Mouse (Mus musculus) intestine, embryonic 14.5 days (tissue): ENCODE data around the gene Alkbh1. TPM values are rescaled to one million over a fixed set of nuclear protein-coding genes. Genes with fewer than 3 reads are reported as not detected.
A peak's percentile ranks its signal among the peaks of the same experiment; 100 is the strongest.

ENCODE experiments used
- ATAC-seq: fragments of 200-750 bp; cut with Nextera tagmentation; replicated peaks from 2 replicates; pipeline ENCODE4 v1.8.0; 2017; ENCODE audit warnings: low read depth, moderate number of reproducible peaks, moderate TSS enrichment, moderate library complexity; ENCODE audit not compliant: low FRiP score, low TSS enrichment
- DNase-seq: peaks from one replicate; pipeline ENCODE4 v3.0.0-alpha.2; 2018; ENCODE audit warnings: low spot score
- H3K27ac ChIP-seq: fragments of 300-500 bp; sonication (generic); 2 replicates; pipeline ENCODE4 v1.5.1; 2014; ENCODE audit warnings: low read depth, mild to moderate bottlenecking, control low read depth
- H3K27me3 ChIP-seq: fragments of 300-500 bp; sonication (generic); replicated peaks from 2 replicates; pipeline ENCODE4 v1.6.1; 2014; ENCODE audit warnings: low read length, control low read depth; ENCODE audit not compliant: control insufficient read depth, insufficient read depth
- H3K36me3 ChIP-seq: fragments of 300-500 bp; sonication (generic); 2 replicates; pipeline ENCODE4 v1.6.1; 2014; ENCODE audit warnings: low read length, control low read depth; ENCODE audit not compliant: control insufficient read depth, insufficient read depth
- H3K4me1 ChIP-seq: fragments of 300-500 bp; sonication (generic); replicated peaks from 2 replicates; pipeline ENCODE4 v1.6.1; 2014; ENCODE audit warnings: low read length, control low read depth, mixed read lengths; ENCODE audit not compliant: control insufficient read depth, insufficient read depth
- H3K4me2 ChIP-seq: fragments of 300-500 bp; sonication (generic); 2 replicates; pipeline ENCODE4 v1.6.1; 2014; ENCODE audit warnings: low read length
- H3K4me3 ChIP-seq: fragments of 300-500 bp; sonication (generic); 2 replicates; pipeline ENCODE4 v1.5.1; 2014; ENCODE audit warnings: low read depth, low read length, control low read depth, mixed read lengths
- H3K9ac ChIP-seq: fragments of 300-500 bp; sonication (generic); 2 replicates; pipeline ENCODE4 v1.6.1; 2014; ENCODE audit warnings: mild to moderate bottlenecking, low read length
- H3K9me3 ChIP-seq: fragments of 300-500 bp; sonication (generic); 2 replicates; pipeline ENCODE4 v1.6.1; 2016; ENCODE audit warnings: low read length, control low read depth; ENCODE audit not compliant: control insufficient read depth
- WGBS: fragments of 180-500 bp; shearing (Covaris S2); extraction: QIAGEN DNeasy Blood & Tissue Kit; methylation state at CpG from one replicate; pipeline ENCODE4 v1.1.7; 2014; 5-methylcytosine and 5-hydroxymethylcytosine counted together
- polyA plus RNA-seq: library from polyadenylated mRNA; unstranded; fragments of >200 nt; fragmentation: Nextera tagmentation; extraction: Ambion mirVana; gene quantifications from 2 replicates; pipeline ENCODE4 v1.2.1, GENCODE M21; 2014

The Alkbh1 gene
- polyA plus RNA-seq, 1 experiment from 2014 or later = 58.0 TPM

- ATAC-seq (no peak), DNase-seq (no peak)
- Histone ChIP-seq H3K4me2 (no peak overlapping the region), H3K27ac (no peak overlapping the region), H3K36me3 (no peaks in the 10 kb centered on the region), H3K4me3 (no peak overlapping the region), H3K4me1 (no peaks in the 10 kb centered on the region), H3K9ac (no peak overlapping the region), H3K9me3 (no peaks in the 10 kb centered on the region), H3K27me3 (no peaks in the 10 kb centered on the region)
- 83% methylated on average over 6 of the region's 6 CpGs for WGBS
These were observed 49.5 kb downstream of the Alkbh1 start for GRCm38 (mm10) chr12:87394316-87394715.

GRCm38 (mm10) chr12:87393447-87394145 lies 50.2 kb downstream of the Alkbh1 start:
- Histone ChIP-seq H3K27ac (no peak overlapping the region), H3K4me2 (no peak overlapping the region), H3K4me1 (no peaks in the 10 kb centered on the region), H3K9ac (no peak overlapping the region), H3K9me3 (no peaks in the 10 kb centered on the region), H3K27me3 (no peaks in the 10 kb centered on the region), H3K4me3 (no peak overlapping the region), H3K36me3 (no peaks in the 10 kb centered on the region)
- ATAC-seq (no peak), DNase-seq (no peak)
- WGBS = 74% methylated on average over 4 of the region's 4 CpGs

- DNase-seq = no peak
- Histone ChIP-seq H3K4me3 (no peak overlapping the region), H3K9ac (no peak overlapping the region), H3K4me2 (no peak overlapping the region), H3K36me3 (no peaks in the 10 kb centered on the region), H3K27me3 (no peaks in the 10 kb centered on the region), H3K4me1 (peaks cover 6% of the 10 kb centered on the region), H3K27ac (no peak overlapping the region), H3K9me3 (no peaks in the 10 kb centered on the region)
- no peak for ATAC-seq
These were observed 52.5 kb downstream of the Alkbh1 start for GRCm38 (mm10) chr12:87391355-87391754.

- Histone ChIP-seq H3K4me1 (peaks cover 6% of the 10 kb centered on the region), H3K9me3 (no peaks in the 10 kb centered on the region), H3K27ac (peak overlapping the region; percentile 5; the same call in 1 of the 2 replicates), H3K27me3 (no peaks in the 10 kb centered on the region), H3K4me2 (peak overlapping the region; percentile 94), H3K36me3 (no peaks in the 10 kb centered on the region), H3K4me3 (0 out of 2 replicates have a peak overlapping the region, but pooled peaks have one; percentile 98), H3K9ac (no peak overlapping the region)
- no peak for ATAC-seq
- 65% methylated on average over 3 of the region's 3 CpGs for WGBS
- DNase-seq = no peak
These were observed 54.6 kb downstream of the Alkbh1 start for GRCm38 (mm10) chr12:87389231-87389630.

GRCm38 (mm10) chr12:87388122-87388774 lies 55.6 kb downstream of the Alkbh1 start, which contains the start of gene Sptlc2:
Gene Sptlc2 (minus strand): TSS chr12:87388355.
- Histone ChIP-seq H3K9me3 (no peaks in the 10 kb centered on the region), H3K36me3 (no peaks in the 10 kb centered on the region), H3K27me3 (no peaks in the 10 kb centered on the region), H3K4me1 (peaks cover 6% of the 10 kb centered on the region), H3K4me3 (peak within 1 kb of the TSS; percentile 98), H3K9ac (peak within 1 kb of the TSS; percentile 88), H3K27ac (peak within 1 kb of the TSS; percentile 82), H3K4me2 (peak within 1 kb of the TSS; percentile 94)
- peak; percentile 98 for DNase-seq
- ATAC-seq = peak; percentile 99
- 2% methylated on average over 45 of the region's 45 CpGs for WGBS

- no peaks in the 10 kb centered on the region for H3K36me3 ChIP-seq
- peak; percentile 76 for DNase-seq
- H3K4me1 ChIP-seq = peaks cover 6% of the 10 kb centered on the region
- under 1% methylated on average over 52 of the region's 65 CpGs for WGBS
- no peaks in the 10 kb centered on the region for H3K9me3 ChIP-seq
- H3K9ac ChIP-seq = peak overlapping the region; percentile 88
- ATAC-seq = peak; percentile 65
- H3K27ac ChIP-seq = peak overlapping the region; percentile 82
- no peaks in the 10 kb centered on the region for H3K27me3 ChIP-seq
- H3K4me2 ChIP-seq = peak overlapping the region; percentile 94
- peak overlapping the region; percentile 98 for H3K4me3 ChIP-seq
These were observed 56.4 kb downstream of the Alkbh1 start for GRCm38 (mm10) chr12:87387171-87388121.

GRCm38 (mm10) chr12:87385051-87385450 lies 58.8 kb downstream of the Alkbh1 start:
- 83% methylated on average over 3 of the region's 3 CpGs for WGBS
- no peak overlapping the region for H3K27ac ChIP-seq
- H3K36me3 ChIP-seq = no peaks in the 10 kb centered on the region
- H3K4me3 ChIP-seq = no peak overlapping the region
- no peaks in the 10 kb centered on the region for H3K27me3 ChIP-seq
- H3K4me2 ChIP-seq = no peak overlapping the region
- ATAC-seq = no peak
- no peaks in the 10 kb centered on the region for H3K9me3 ChIP-seq
- no peak for DNase-seq
- no peak overlapping the region for H3K9ac ChIP-seq
- peaks cover 6% of the 10 kb centered on the region for H3K4me1 ChIP-seq

- no peak overlapping the region for H3K4me2 ChIP-seq
- H3K27me3 ChIP-seq = no peaks in the 10 kb centered on the region
- 43% methylated on average over 2 of the region's 2 CpGs for WGBS
- ATAC-seq (no peak), DNase-seq (no peak)
- no peak overlapping the region for H3K9ac ChIP-seq
- no peak overlapping the region for H3K4me3 ChIP-seq
- no peaks in the 10 kb centered on the region for H3K4me1 ChIP-seq
- H3K9me3 ChIP-seq = no peaks in the 10 kb centered on the region
- H3K27ac ChIP-seq = no peak overlapping the region
- no peaks in the 10 kb centered on the region for H3K36me3 ChIP-seq
These were observed 62.5 kb downstream of the Alkbh1 start for GRCm38 (mm10) chr12:87381380-87381682.
